Mouse (Mus musculus): ENCODE results near the gene Mettl27. TPM values are rescaled to one million over a fixed set of nuclear protein-coding genes. Genes with fewer than 3 reads are reported as not detected.

The Mettl27 gene
- total RNA-seq, 2 experiments from 2014 or later: 9.6 to 10.9 TPM

- intact Hi-C loops (cut with DNase I): no loop called here
- DNase-seq (ENCODE audit: low spot score in 2 of 2): no peak
These were observed 42.8 kb downstream of the Mettl27 start for GRCm38 (mm10) chr5:134974921-134975320.

GRCm38 (mm10) chr5:134976164-134976563, 44.0 kb downstream of the Mettl27 start:
- DNase-seq (ENCODE audit: low spot score in 2 of 2): no peak
- intact Hi-C loops (cut with DNase I): no loop called here

GRCm38 (mm10) chr5:134976577-134977250, 44.5 kb downstream of the Mettl27 start:
- intact Hi-C loops (cut with DNase I): no loop called here
- DNase-seq (ENCODE audit: low spot score in 2 of 2): no peak

- no peak for DNase-seq (ENCODE audit: low spot score in 2 of 2)
- intact Hi-C loops (cut with DNase I): no loop called here
These were observed 45.7 kb downstream of the Mettl27 start for GRCm38 (mm10) chr5:134977837-134978236.

DNA sequence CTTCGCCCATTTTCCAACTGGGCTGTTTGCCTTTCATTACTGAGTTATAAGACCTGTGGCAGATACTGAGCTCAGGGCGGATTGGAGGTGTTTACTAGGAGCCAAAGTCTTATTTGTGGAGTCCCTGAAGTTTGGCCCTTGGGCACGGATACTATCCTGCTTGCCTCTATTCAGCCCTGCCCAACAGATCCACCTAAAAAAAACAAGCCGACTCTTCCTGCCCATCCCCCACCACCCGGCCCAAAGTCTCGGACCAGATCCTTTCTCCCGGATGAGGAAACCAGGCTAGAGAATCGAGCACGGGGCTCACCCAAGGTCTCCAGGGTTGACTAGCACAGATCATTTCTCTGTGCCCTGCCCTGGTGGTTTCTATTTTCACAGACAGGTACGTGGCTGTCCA, 49.0 kb downstream of the Mettl27 start:
- intact Hi-C loops (cut with DNase I): no loop called here
- DNase-seq (ENCODE audit: low spot score in 2 of 2): no peak

DNA sequence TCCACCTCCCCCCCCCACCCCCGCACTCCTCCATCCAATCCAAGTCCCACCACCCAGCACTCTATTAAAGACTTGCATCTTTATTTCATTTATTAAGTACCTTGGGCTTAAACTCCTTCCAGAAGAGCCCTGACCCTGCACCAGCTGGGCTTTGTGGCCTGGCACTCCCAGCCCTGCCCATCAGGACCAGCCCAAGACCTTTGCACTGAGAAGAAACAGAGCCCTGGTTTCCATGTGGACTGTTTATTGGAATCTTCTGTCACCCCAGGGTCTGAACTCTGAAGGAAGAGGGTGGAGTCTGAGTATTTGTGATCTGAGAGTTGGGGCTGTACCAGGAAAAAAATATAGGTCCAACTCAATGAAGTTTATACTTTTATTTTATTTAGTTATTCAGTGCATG, 50.9 kb downstream of the Mettl27 start:
- DNase-seq (ENCODE audit: low spot score in 2 of 2): no peak
- intact Hi-C loops (cut with DNase I): no loop called here

GRCm38 (mm10) chr5:134983771-134984170, 51.6 kb downstream of the Mettl27 start:
- DNase-seq (ENCODE audit: low spot score in 2 of 2): no peak
- intact Hi-C loops (cut with DNase I): no loop called here

DNA sequence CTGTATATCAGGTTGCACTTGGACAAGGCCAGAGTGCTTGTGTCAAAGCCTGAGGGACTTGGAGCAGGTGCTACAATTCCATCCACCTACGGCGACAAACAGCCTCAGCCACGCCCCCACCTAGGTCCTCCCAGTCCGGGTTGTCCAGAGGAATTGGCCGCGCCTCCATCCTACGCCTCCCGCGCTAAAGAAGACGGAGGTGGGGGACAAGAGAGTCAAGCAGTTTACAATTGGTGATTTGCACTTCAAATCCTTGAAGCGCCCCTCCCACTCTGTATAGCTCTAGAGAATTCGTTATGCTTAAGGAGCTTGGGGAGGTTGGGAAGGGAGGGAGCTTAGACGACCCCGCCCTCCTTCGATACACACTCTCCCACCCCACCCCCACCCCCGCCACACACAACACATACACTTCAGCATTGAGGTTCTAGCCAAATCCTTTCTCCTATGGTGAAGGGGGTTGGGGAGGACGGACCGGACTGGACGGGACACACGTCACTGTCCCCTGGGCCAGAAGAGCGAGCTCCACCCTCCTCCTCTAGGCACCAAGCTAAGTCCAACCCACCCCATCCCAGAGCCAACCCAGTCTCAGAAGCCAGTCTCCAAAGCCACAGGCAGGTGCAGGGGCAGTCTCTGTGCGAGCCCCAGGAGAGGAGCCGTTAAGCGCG, 53.6 kb downstream of the Mettl27 start, which contains the start of gene Cldn3:
Gene Cldn3, plus strand, starts transcription at position 582 of the 665 bp plus-strand sequence.
- intact Hi-C loops (cut with DNase I): no loop called here
- DNase-seq (ENCODE audit: low spot score in 2 of 2): no peak

DNA sequence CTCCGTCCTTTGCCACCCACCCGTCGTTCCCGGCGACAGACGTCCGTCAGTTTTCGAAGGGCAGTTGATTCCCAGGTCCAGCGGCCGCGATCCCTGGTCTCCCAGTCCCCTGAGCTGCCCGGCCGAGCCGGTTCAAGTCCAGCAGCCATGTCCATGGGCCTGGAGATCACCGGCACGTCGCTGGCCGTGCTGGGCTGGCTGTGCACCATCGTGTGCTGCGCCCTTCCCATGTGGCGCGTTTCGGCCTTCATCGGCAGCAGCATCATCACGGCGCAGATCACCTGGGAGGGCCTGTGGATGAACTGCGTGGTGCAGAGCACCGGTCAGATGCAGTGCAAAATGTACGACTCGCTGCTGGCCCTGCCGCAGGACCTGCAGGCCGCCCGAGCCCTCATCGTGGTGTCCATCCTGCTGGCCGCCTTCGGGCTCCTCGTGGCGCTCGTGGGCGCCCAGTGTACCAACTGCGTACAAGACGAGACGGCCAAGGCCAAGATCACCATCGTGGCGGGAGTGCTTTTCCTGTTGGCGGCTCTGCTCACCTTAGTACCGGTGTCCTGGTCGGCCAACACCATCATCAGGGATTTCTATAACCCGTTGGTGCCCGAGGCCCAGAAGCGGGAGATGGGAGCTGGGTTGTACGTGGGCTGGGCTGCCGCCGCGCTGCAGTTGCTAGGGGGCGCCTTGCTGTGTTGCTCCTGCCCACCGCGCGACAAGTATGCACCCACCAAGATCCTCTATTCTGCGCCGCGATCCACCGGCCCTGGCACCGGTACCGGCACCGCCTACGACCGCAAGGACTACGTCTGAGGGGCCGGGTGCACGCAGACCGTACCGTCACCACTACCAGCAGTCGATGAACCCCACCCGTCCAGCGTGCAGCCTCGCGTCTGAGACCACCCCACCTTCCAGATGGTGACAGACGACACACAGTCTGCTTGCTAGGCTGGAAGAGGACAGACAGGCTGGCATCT, 54.4 kb downstream of the Mettl27 start:
- no peak for DNase-seq (ENCODE audit: low spot score in 2 of 2)

GRCm38 (mm10) chr5:134989166-134989565, 57.0 kb downstream of the Mettl27 start:
- DNase-seq (ENCODE audit: low spot score in 2 of 2): no peak
- intact Hi-C loops (cut with DNase I): no loop called here

More for the DNA sequence above, 54.4 kb downstream of the Mettl27 start:
- intact Hi-C loops (cut with DNase I): no loop called here

- DNase-seq (ENCODE audit: low spot score in 2 of 2): no peak
- intact Hi-C loops (cut with DNase I): no loop called here
These were observed 57.6 kb downstream of the Mettl27 start for GRCm38 (mm10) chr5:134989741-134990140.

Other genes with a start within 250 kb of the Mettl27 start
- 10 to 100 TPM; 63.2 to 71.6 TPM for gene Limk1, start 243.8 kb upstream of the Mettl27 start, total RNA-seq (2021)
- 10 to 100 TPM; 11.6 to 17.0 TPM for gene Eln, start 185.0 kb upstream of the Mettl27 start, total RNA-seq (2021)
- gene Tmem270, start 25.6 kb upstream of the Mettl27 start, total RNA-seq (2021): not detected
- not detected for gene Cldn13, start 16.8 kb upstream of the Mettl27 start, total RNA-seq (2021)
- not detected for gene Cldn4, start 14.6 kb downstream of the Mettl27 start, total RNA-seq (2021)
- under 1 TPM; 0.49 to 0.52 TPM for gene Cldn3, start 53.8 kb downstream of the Mettl27 start, total RNA-seq (2021)
- gene Abhd11, start 76.8 kb downstream of the Mettl27 start, total RNA-seq (2021): 10 to 100 TPM; 31.1 to 39.2 TPM
- 100 to 1,000 TPM; 340 to 404 TPM for gene Stx1a, start 91.1 kb downstream of the Mettl27 start, total RNA-seq (2021)
- 10 to 100 TPM; 40.9 to 52.1 TPM for gene Dnajc30, start 131.8 kb downstream of the Mettl27 start, total RNA-seq (2021)
- 10 to 100 TPM; 41.0 to 50.0 TPM for gene Bud23, start 132.6 kb downstream of the Mettl27 start, total RNA-seq (2021)
- 10 to 100 TPM; 26.8 to 36.0 TPM for gene Vps37d, start 145.9 kb downstream of the Mettl27 start, total RNA-seq (2021)
- 1 to 10 TPM; 2.4 to 4.7 TPM for gene Mlxipl, start 157.5 kb downstream of the Mettl27 start, total RNA-seq (2021)
- 10 to 100 TPM; 28.4 to 30.8 TPM for gene Tbl2, start 217.3 kb downstream of the Mettl27 start, total RNA-seq (2021)
- gene Bcl7b, start 235.9 kb downstream of the Mettl27 start, total RNA-seq (2021): 10 to 100 TPM; 54.7 to 58.3 TPM